Mouse (Mus musculus) cerebellum, adult 2 months (tissue): Measurements from ENCODE around the gene Ppa2. TPM values are rescaled to one million over a fixed set of nuclear protein-coding genes. Genes with fewer than 3 reads are reported as not detected.

Experiments used
- DNase-seq, 2 experiments: peaks; one replicate each; pipeline ENCODE4 v3.0.0; 2021
- H3K27ac ChIP-seq: fragments of 200-500 bp; 2 replicates; pipeline ENCODE4 v1.5.1; 2012; ENCODE audit warnings: low read length, control low read depth, inconsistent platforms; ENCODE audit not compliant: insufficient read depth
- H3K27me3 ChIP-seq: fragments of 200-500 bp; 2 replicates; pipeline ENCODE4 v1.6.1; 2012; ENCODE audit warnings: inconsistent platforms, mild to moderate bottlenecking, low read length, moderate library complexity; ENCODE audit not compliant: control insufficient read depth, insufficient read depth
- H3K4me1 ChIP-seq: fragments of 200-500 bp; 2 replicates; pipeline ENCODE4 v1.6.1; 2011; ENCODE audit warnings: low read length; ENCODE audit not compliant: control insufficient read depth, insufficient read depth
- H3K4me3 ChIP-seq: fragments of 200-500 bp; replicated peaks from 2 replicates; pipeline ENCODE3; 2011; ENCODE audit warnings: mild to moderate bottlenecking, low read depth, low read length, control low read depth; ENCODE audit not compliant: insufficient read depth
- CTCF ChIP-seq: fragments of 200-500 bp; IDR thresholded peaks from 2 replicates; pipeline ENCODE4 v1.5.1; 2011; ENCODE audit warnings: low read depth, mild to moderate bottlenecking, control low read depth, low read length, moderate library complexity, borderline replicate concordance; ENCODE audit not compliant: insufficient read depth
- POLR2A ChIP-seq: fragments of 200-500 bp; IDR thresholded peaks from 2 replicates; pipeline ENCODE4 v1.6.1; 2011; ENCODE audit warnings: low read length, control low read depth, borderline replicate concordance; ENCODE audit not compliant: insufficient read depth
- WGBS: fragments of 180-500 bp; shearing (Covaris S2); methylation state at CpG from one replicate; pipeline ENCODE4 v1.1.7; 2018; 5-methylcytosine and 5-hydroxymethylcytosine counted together
- polyA plus RNA-seq: library from polyadenylated mRNA; depleted of rRNA; stranded (reverse); fragments of >200 nt; gene quantifications from 2 replicates; pipeline ENCODE4 v1.2.3, GENCODE M21; 2012

The Ppa2 gene
- polyA plus RNA-seq, 1 experiment: 75.8 TPM

DNA sequence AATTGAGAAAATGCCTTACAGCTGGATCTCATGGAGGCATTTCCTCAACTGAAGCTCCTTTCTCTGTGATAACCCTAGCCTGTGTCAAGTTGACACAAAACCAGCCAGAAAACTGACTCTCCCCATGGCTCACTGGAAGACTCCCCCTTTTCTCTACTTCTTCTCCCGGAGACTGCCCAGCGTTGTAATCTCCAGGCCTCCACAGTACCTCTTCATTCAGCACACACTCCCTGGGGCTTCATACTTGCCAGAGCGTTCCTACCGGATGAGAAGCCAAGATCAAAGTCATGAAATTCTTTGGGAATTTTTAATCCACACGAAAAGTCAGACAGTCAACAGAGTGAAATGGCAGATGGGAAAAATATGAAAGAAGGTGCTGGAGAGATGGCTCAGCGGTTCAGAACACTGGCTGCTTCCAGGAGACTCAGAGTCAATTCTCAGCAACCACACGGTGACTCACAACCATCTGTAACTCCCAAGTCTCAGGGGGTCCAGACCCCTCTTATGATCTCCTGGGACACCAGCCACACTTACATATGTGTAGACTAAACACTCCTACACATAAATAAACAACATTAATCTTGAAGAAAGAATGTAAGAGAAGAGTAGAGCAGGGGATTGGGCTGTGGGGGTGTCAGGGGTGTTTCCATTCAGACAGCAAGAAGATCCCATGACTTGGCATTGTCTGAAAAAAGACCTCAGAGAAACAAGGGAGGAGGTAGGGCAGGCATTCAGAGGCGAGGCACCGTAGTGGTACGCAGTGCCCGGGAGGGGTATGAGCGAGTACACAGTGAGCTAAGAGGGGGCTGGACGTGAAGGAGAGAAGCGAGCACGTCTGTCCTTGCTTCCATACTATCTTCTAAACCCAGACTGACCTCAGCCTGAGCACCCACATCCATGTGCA lies 23.6 kb downstream of the Ppa2 start:
- no peak for DNase-seq
- no peak overlapping the region for H3K4me3 ChIP-seq
- H3K27ac ChIP-seq: no peak overlapping the region
- no peak for TF ChIP-seq POLR2A
- no peak for TF ChIP-seq CTCF
- H3K4me1 ChIP-seq: no peaks in the 10 kb centered on the region
- no peaks in the 10 kb centered on the region for H3K27me3 ChIP-seq
- WGBS: 76% methylated on average over 15 of the region's 15 CpGs

GRCm38 (mm10) chr3:133334691-133335090 lies 24.8 kb downstream of the Ppa2 start:
- TF ChIP-seq CTCF (no peak), POLR2A (no peak)
- Histone ChIP-seq H3K4me3 (no peak overlapping the region), H3K27ac (no peak overlapping the region), H3K27me3 (no peaks in the 10 kb centered on the region), H3K4me1 (no peaks in the 10 kb centered on the region)
- DNase-seq: no peak
- WGBS: 92% methylated on average over 5 of the region's 5 CpGs

- no peak for DNase-seq
- H3K4me1 ChIP-seq: no peaks in the 10 kb centered on the region
- H3K4me3 ChIP-seq: no peak overlapping the region
- H3K27ac ChIP-seq: no peak overlapping the region
- 90% methylated on average over 2 of the region's 2 CpGs for WGBS
- H3K27me3 ChIP-seq: no peaks in the 10 kb centered on the region
- no peak for TF ChIP-seq POLR2A
- TF ChIP-seq CTCF: no peak
Measured at GRCm38 (mm10) chr3:133335166-133335565, 25.3 kb downstream of the Ppa2 start.

DNA sequence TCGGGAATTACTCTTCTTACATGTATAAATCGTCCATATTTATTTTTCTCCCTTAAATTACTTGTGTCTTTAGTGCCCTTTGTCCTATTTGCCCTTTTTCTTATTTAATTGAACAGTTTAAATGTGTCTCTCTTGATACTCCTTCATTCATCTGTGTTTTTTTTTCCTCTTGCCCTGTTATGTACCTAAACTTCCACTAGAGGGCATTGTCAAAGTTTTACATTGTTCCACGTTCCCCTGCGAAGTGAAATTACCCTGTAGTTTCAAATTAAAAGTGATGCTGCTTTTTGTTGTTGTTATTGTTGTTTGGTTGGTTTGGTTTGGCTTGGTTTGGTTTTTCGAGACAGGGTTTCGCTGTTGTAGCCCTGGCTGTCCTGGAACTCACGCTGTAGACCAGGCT lies 26.5 kb downstream of the Ppa2 start:
- WGBS: 74% methylated on average over 7 of the region's 7 CpGs
- TF ChIP-seq CTCF (no peak), POLR2A (no peak)

DNA sequence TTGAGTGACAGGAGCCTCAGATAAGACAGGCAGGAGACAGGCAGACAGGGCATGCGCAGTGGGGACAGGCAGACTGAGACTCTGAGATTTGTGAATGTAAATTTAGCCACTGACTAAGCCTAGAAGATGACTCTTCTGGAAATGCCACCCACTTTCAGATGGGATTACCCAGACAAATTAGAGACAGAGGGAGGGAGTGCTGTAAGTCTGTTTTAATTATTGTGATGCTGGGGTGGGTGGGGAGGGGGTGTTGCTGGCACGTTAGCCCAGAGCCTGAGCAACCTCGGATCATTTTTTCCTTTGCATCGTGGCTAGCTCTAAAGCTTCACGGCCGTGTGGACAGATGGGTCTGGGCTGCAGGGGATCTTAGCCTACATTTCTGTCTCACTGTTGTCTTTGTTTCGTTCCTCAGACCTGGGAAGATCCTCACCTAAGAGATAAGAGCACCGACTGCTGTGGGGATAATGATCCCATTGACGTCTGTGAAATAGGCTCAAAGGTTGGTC lies 29.0 kb downstream of the Ppa2 start:
- no peak for TF ChIP-seq CTCF
- TF ChIP-seq POLR2A: no peak
- no peak overlapping the region for H3K4me3 ChIP-seq
- no peaks in the 10 kb centered on the region for H3K4me1 ChIP-seq
- H3K27ac ChIP-seq: no peak overlapping the region
- H3K27me3 ChIP-seq: no peaks in the 10 kb centered on the region
- 20% methylated on average over 9 of the region's 9 CpGs for WGBS
- peak; percentile 36 to 44 for DNase-seq

More for the DNA sequence above, 26.5 kb downstream of the Ppa2 start:
- Histone ChIP-seq H3K27ac (no peak overlapping the region), H3K4me3 (no peak overlapping the region), H3K27me3 (no peaks in the 10 kb centered on the region), H3K4me1 (no peaks in the 10 kb centered on the region)
- DNase-seq: no peak

DNA sequence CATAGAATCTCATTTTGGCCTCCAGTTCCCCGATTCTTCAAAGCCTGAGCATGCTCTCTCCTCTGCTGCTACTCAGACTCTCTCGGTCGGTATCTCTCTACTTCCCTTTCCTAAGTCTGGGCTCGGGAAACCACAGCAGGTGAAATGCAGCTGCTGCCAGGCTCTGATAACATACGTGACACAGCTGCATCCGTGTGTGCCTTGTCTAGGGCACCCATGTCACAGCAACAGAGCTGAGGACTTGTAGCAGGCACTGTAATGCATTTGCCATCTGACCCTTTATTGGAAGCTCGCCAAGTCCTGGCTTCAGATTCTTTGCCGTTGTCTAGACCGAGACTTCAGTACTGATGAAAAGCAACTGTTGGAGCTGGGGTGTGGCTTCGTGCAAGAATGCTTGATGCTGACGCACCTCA lies 29.5 kb downstream of the Ppa2 start:
- no peak overlapping the region for H3K4me3 ChIP-seq

GRCm38 (mm10) chr3:133341106-133341505 lies 31.2 kb downstream of the Ppa2 start:
- H3K27ac ChIP-seq: no peak overlapping the region
- no peaks in the 10 kb centered on the region for H3K27me3 ChIP-seq
- DNase-seq: no peak
- no peak overlapping the region for H3K4me3 ChIP-seq
- no peaks in the 10 kb centered on the region for H3K4me1 ChIP-seq
- 73% methylated on average over 11 of the region's 11 CpGs for WGBS
- no peak for TF ChIP-seq POLR2A
- TF ChIP-seq CTCF: no peak

More for the DNA sequence above, 29.5 kb downstream of the Ppa2 start:
- DNase-seq: peak; percentile 20 to 32
- Histone ChIP-seq H3K27ac (no peak overlapping the region), H3K27me3 (no peaks in the 10 kb centered on the region), H3K4me1 (no peaks in the 10 kb centered on the region)
- no peak for TF ChIP-seq CTCF
- no peak for TF ChIP-seq POLR2A
- 41% methylated on average over 11 of the region's 11 CpGs for WGBS

DNA sequence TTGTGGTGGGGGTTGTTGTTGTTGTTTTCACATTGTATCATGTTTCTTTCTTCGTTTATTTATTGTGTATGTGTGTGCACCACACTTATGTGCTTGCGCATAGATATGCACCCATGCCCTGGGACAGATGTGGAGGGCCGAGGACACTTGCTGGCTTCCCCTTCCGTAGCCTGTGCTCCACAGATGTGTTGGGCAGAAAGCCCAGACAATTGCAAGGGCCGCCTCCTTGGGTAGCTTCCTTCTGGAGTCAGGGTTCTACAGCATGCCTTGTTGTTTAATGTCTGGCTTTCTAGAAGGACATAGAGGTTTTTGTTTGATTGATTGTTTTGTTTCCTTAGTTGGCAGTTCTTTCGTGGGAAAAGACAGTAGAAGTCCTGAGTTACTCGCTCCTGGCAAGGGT lies 37.6 kb downstream of the Ppa2 start:
- DNase-seq: no peak
- TF ChIP-seq CTCF (no peak), POLR2A (no peak)
- no peak overlapping the region for H3K27ac ChIP-seq
- WGBS: 45% methylated on average over 7 of the region's 7 CpGs
- H3K27me3 ChIP-seq: no peaks in the 10 kb centered on the region
- H3K4me1 ChIP-seq: no peaks in the 10 kb centered on the region
- H3K4me3 ChIP-seq: no peak overlapping the region
